Mouse (Mus musculus) spleen, adult 2 months (tissue): ENCODE data around the gene Fgfr2.

ENCODE experiments used
- CTCF ChIP-seq: fragments of 200-500 bp; IDR thresholded peaks from 2 replicates; pipeline ENCODE4 v1.5.1; 2011; ENCODE audit warnings: mild to moderate bottlenecking, inconsistent platforms; ENCODE audit not compliant: insufficient read depth, insufficient read length, insufficient replicate concordance; ENCODE audit errors: extremely low read depth
- POLR2A ChIP-seq: fragments of 200-500 bp; IDR thresholded peaks from 2 replicates; pipeline ENCODE4 v1.6.1; 2011; ENCODE audit warnings: low read depth, low read length, inconsistent platforms

DNA sequence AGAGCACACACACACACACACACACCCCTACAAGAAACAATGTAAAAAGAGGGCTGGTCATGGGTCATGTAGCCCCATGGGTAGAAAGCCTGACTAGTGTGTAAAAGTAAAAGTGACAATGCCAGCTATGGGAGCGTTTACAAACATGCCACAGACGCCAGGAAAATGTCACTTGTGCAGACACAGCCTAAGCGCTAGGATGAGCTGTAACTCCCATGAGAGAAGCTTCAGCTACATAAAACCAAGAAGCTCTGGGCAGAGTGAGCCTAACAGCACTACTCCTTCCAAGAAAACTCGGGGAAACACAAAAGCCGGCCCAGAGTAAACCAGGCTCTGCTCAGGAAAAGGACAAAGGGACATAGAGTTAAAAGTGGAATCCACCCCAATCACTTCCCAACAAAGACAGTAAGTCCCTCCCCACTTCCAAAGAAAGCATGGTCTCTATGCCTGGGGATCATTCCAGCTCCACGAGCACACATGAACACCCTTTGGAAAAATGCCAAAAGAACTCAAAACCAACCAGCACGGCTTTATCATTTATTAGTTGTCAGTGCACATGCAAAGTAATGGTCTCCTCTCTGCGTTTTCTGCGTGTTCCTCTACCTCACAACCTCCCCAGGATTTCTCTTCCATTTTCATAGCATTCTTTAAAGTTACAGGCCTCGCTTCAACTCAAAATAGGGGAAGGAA is 899.6 kb downstream of the Fgfr2 start:
- no peak for TF ChIP-seq CTCF
- TF ChIP-seq POLR2A: no peak
